Mouse (Mus musculus) ES-CJ7 (cell line): ENCODE results near the gene Rsc1a1.

Experiments used
- DNase-seq: peaks from one replicate; pipeline ENCODE4 v3.0.0; 2011; ENCODE audit warnings: low read depth, low spot score

Gene Rsc1a1

GRCm38 (mm10) chr4:141694719-141695118, 9.3 kb upstream of the Rsc1a1 start:
- DNase-seq = no peak

- no peak for DNase-seq
Measured at GRCm38 (mm10) chr4:141688505-141688904, 3.1 kb upstream of the Rsc1a1 start.

GRCm38 (mm10) chr4:141686525-141686924, 1.1 kb upstream of the Rsc1a1 start:
- no peak for DNase-seq

- no peak for DNase-seq
Measured at GRCm38 (mm10) chr4:141686093-141686492, 694 bp upstream of the Rsc1a1 start.

GRCm38 (mm10) chr4:141682706-141683230, 2.6 kb downstream of the Rsc1a1 start:
- DNase-seq = peak; percentile 61

- DNase-seq = peak; percentile 72
Measured at GRCm38 (mm10) chr4:141681767-141682166, 3.6 kb downstream of the Rsc1a1 start.

- no peak for DNase-seq
Measured at GRCm38 (mm10) chr4:141680892-141681291, 4.5 kb downstream of the Rsc1a1 start.

GRCm38 (mm10) chr4:141679016-141679415, 6.4 kb downstream of the Rsc1a1 start:
- peak; percentile 92 for DNase-seq

GRCm38 (mm10) chr4:141676462-141676979, 8.9 kb downstream of the Rsc1a1 start:
- no peak for DNase-seq

- DNase-seq = peak; percentile 79
Measured at GRCm38 (mm10) chr4:141672325-141672724, 13.1 kb downstream of the Rsc1a1 start.

- no peak for DNase-seq
Measured at GRCm38 (mm10) chr4:141671389-141671788, 14.0 kb downstream of the Rsc1a1 start.

- DNase-seq = no peak
Measured at GRCm38 (mm10) chr4:141669898-141670712, 15.3 kb downstream of the Rsc1a1 start.

GRCm38 (mm10) chr4:141664799-141665198, 20.6 kb downstream of the Rsc1a1 start, which contains the start of gene Plekhm2:
Gene Plekhm2 (minus strand): TSS chr4:141664899.
- no peak for DNase-seq

- no peak for DNase-seq
Measured at GRCm38 (mm10) chr4:141664011-141664745, 21.2 kb downstream of the Rsc1a1 start.

- no peak for DNase-seq
Measured at GRCm38 (mm10) chr4:141663122-141663931, 22.1 kb downstream of the Rsc1a1 start.

- DNase-seq = no peak
Measured at GRCm38 (mm10) chr4:141660884-141661283, 24.5 kb downstream of the Rsc1a1 start.

GRCm38 (mm10) chr4:141659739-141660138, 25.7 kb downstream of the Rsc1a1 start:
- peak; percentile 68 for DNase-seq

- no peak for DNase-seq
Measured at GRCm38 (mm10) chr4:141658846-141659484, 26.4 kb downstream of the Rsc1a1 start.

- no peak for DNase-seq
Measured at GRCm38 (mm10) chr4:141656932-141657331, 28.5 kb downstream of the Rsc1a1 start.

GRCm38 (mm10) chr4:141655908-141656608, 29.3 kb downstream of the Rsc1a1 start:
- DNase-seq = no peak
